Mouse (Mus musculus): ENCODE data around the gene Hspa12a.

- no peak for TF ChIP-seq CTCF (IDR thresholded peaks at IDR 0.05; ENCODE audit: low read depth, low read length)
- no peak for TF ChIP-seq GATA1 (IDR thresholded peaks at IDR 0.05; ENCODE audit: borderline replicate concordance, low read length)
Observed at GRCm38 (mm10) chr19:58859831-58860254, 83.6 kb downstream of the Hspa12a start.

All from G1E (cell line).